9 mouse cellular contexts compared by ENCODE assay signal in genomic region chr2:32081296-32081929, GRCm38 (mm10). TPM values are rescaled to one million over a fixed set of nuclear protein-coding genes. Genes with fewer than 3 reads are reported as not detected.
DNase-seq lines count a peak whose midpoint lies in the region; ATAC-seq lines count a peak whose summit lies in the region.
"Had no signal": no experiment of that assay in that cellular context is flagged by ENCODE, and none has a peak within 500 bp of the region (broad histone marks: within the 10 kb centered on the region; RNA-seq: fewer than 3 reads in every experiment).

No protein-coding gene starts in this region.

- H3K9ac ChIP-seq in heart, embryonic 12.5 days, result peak overlapping the region; percentile 93
- H3K9ac ChIP-seq in liver, embryonic 16.5 days (ENCODE audit: low read depth, low read length), result peak overlapping the region; percentile 91

- no peak for ATAC-seq in heart, embryonic 12.5 days (ENCODE audit: insufficient number of reproducible peaks, low FRiP score)
- no peak for ATAC-seq in liver, embryonic 16.5 days (ENCODE audit: low read depth)
- ATAC-seq in cerebellum, adult (ENCODE audit: insufficient number of reproducible peaks, low FRiP score, low TSS enrichment), result no peak
- no peak for ATAC-seq in megakaryocyte-erythroid progenitor cell, adult 5-6 weeks (replicated peaks; ENCODE audit: low FRiP score, low TSS enrichment, poor library complexity, severe bottlenecking)

- H3K4me2 ChIP-seq in heart, embryonic 12.5 days, result peak overlapping the region; percentile 100
- peak overlapping the region; percentile 100 for H3K4me2 ChIP-seq in liver, embryonic 16.5 days (ENCODE audit: low read depth, low read length)

- H3K4me1 ChIP-seq in heart, embryonic 12.5 days (replicated peaks), result peaks cover 51% of the 10 kb centered on the region
- H3K4me1 ChIP-seq in liver, embryonic 16.5 days (ENCODE audit: control insufficient read depth, low read depth, low read length), result peaks cover 54% of the 10 kb centered on the region

- no peaks in the 10 kb centered on the region for H3K27me3 ChIP-seq in heart, embryonic 12.5 days (replicated peaks)
- no peaks in the 10 kb centered on the region for H3K27me3 ChIP-seq in liver, embryonic 16.5 days (ENCODE audit: control insufficient read depth, insufficient read depth, low read depth, low read length)

- H3K27ac ChIP-seq in heart, embryonic 12.5 days (ENCODE audit: poor library complexity, severe bottlenecking), result peak overlapping the region; percentile 88
- peak overlapping the region; percentile 54 for H3K27ac ChIP-seq in liver, embryonic 16.5 days (ENCODE audit: low read length)

- peak overlapping the region; percentile 70 for H3K4me3 ChIP-seq in heart, embryonic 12.5 days
- H3K4me3 ChIP-seq in liver, embryonic 16.5 days (ENCODE audit: low read depth, low read length), result peak overlapping the region; percentile 86

- H3K9me3 ChIP-seq in heart, embryonic 12.5 days (replicated peaks), result no peaks in the 10 kb centered on the region
- H3K9me3 ChIP-seq in liver, embryonic 16.5 days (replicated peaks; ENCODE audit: control insufficient read depth, low read length), result no peaks in the 10 kb centered on the region

- 43% methylated on average over 14 of the region's 14 CpGs for WGBS in heart, embryonic 12.5 days
- 36% methylated on average over 14 of the region's 14 CpGs for WGBS in liver, embryonic 16.5 days (ENCODE audit: insufficient replicate concordance)

- H3K36me3 ChIP-seq in heart, embryonic 12.5 days, result peaks cover 7% of the 10 kb centered on the region; the same call in 1 of the 2 replicates
- no peaks in the 10 kb centered on the region for H3K36me3 ChIP-seq in liver, embryonic 16.5 days (ENCODE audit: control insufficient read depth, insufficient read depth)

- peak; percentile 46 to 58 for DNase-seq in heart, adult 18-20 months
- no peak for DNase-seq in heart, postnatal 4 days
- peak; percentile 29 for DNase-seq in A20 (ENCODE audit: low read depth, low spot score)
- DNase-seq in ovary, adult 18-20 months (ENCODE audit: low spot score), result no peak
- DNase-seq: kidney, postnatal 14 days had no signal

RNA-seq across cellular contexts. Expression of gene Fam78a, which starts 3.2 kb away (rescaled TPM):
- total RNA-seq in heart, adult 18-20 months (2021), result 10 to 100 TPM; 15.0 to 23.0 TPM
- total RNA-seq in heart, postnatal 4 days (2021), result 10 to 100 TPM; 40.9 to 42.5 TPM
- polyA plus RNA-seq in heart, embryonic 12.5 days (2016; fragmentation: Nextera tagmentation; extraction: Ambion mirVana), result 48.1 and 50.7 TPM in 2 replicates
- polyA plus RNA-seq in liver, embryonic 16.5 days (2015; fragmentation: Nextera tagmentation; extraction: Ambion mirVana), result 6.5 and 7.0 TPM in 2 replicates
- 24.9 and 30.2 TPM in 2 replicates for total RNA-seq in megakaryocyte-erythroid progenitor cell, adult 5-6 weeks (2014; fragmentation: Nextera tagmentation)
- total RNA-seq in megakaryocyte-erythroid progenitor cell, adult 5-6 weeks (2017), result 17.4 and 23.4 TPM in 2 replicates

RNA-seq across cellular contexts. Expression of gene Plpp7, which starts 13.9 kb away (rescaled TPM):
- total RNA-seq in heart, adult 18-20 months (2021), result 10 to 100 TPM; 27.3 to 38.3 TPM
- 10 to 100 TPM; 15.7 to 20.5 TPM for total RNA-seq in heart, postnatal 4 days (2021)
- polyA plus RNA-seq in heart, embryonic 12.5 days (2016; fragmentation: Nextera tagmentation; extraction: Ambion mirVana), result 11.4 and 13.6 TPM in 2 replicates
- polyA plus RNA-seq in liver, embryonic 16.5 days (2015; fragmentation: Nextera tagmentation; extraction: Ambion mirVana), result 1.4 and 2.1 TPM in 2 replicates
- 1.4 and 2.5 TPM in 2 replicates for total RNA-seq in megakaryocyte-erythroid progenitor cell, adult 5-6 weeks (2014; fragmentation: Nextera tagmentation)
- 0.65 TPM in 1 of 2 replicates, not detected in the other for total RNA-seq in megakaryocyte-erythroid progenitor cell, adult 5-6 weeks (2017)

Comparison
In these comparisons a context has a peak if more than half of its experiments do, and no peak if none do; other contexts are left out.
1. DNase-seq: peak in heart, adult 18-20 months (2 of 2) and A20 (single experiment); none in heart, postnatal 4 days (single experiment) and ovary, adult 18-20 months (single experiment).
2. RNA of gene Plpp7, which starts 13.9 kb away (total RNA-seq): 27.3 to 38.3 TPM in heart, adult 18-20 months and 15.7 to 20.5 TPM in heart, postnatal 4 days; 0.65 to 2.5 TPM in megakaryocyte-erythroid progenitor cell, adult 5-6 weeks; every median in the first group is over 4 times any median in the second.